Mouse (Mus musculus) stomach, embryonic 14.5 days (tissue): Measurements from ENCODE around the gene Dcaf17. TPM values are rescaled to one million over a fixed set of nuclear protein-coding genes. Genes with fewer than 3 reads are reported as not detected.

ENCODE experiments used
- ATAC-seq: fragments of 200-750 bp; cut with Nextera tagmentation; 2 replicates; pipeline ENCODE4 v1.8.0; 2017; ENCODE audit warnings: low read depth, moderate TSS enrichment; ENCODE audit not compliant: insufficient number of reproducible peaks, insufficient read depth, low FRiP score
- H3K27ac ChIP-seq: fragments of 300-500 bp; sonication (generic); 2 replicates; pipeline ENCODE4 v1.5.1; 2014; ENCODE audit warnings: mild to moderate bottlenecking, low read length, moderate library complexity, mixed read lengths
- H3K27me3 ChIP-seq: fragments of 300-500 bp; sonication (generic); 2 replicates; pipeline ENCODE4 v1.6.1; 2014; ENCODE audit warnings: low read length, control low read depth, mixed read lengths; ENCODE audit not compliant: control insufficient read depth, insufficient read depth
- H3K36me3 ChIP-seq: fragments of 300-500 bp; sonication (generic); 2 replicates; pipeline ENCODE4 v1.6.1; 2014; ENCODE audit warnings: mild to moderate bottlenecking, control low read depth, low read length, moderate library complexity, mixed read lengths; ENCODE audit not compliant: control insufficient read depth, insufficient read depth
- H3K4me1 ChIP-seq: fragments of 300-500 bp; sonication (generic); 2 replicates; pipeline ENCODE4 v1.6.1; 2014; ENCODE audit warnings: low read length, control low read depth, mixed read lengths; ENCODE audit not compliant: control insufficient read depth, insufficient read depth
- H3K4me2 ChIP-seq: fragments of 300-500 bp; sonication (generic); replicated peaks from 2 replicates; pipeline ENCODE4 v1.6.1; 2014; ENCODE audit warnings: low read depth, low read length, control low read depth
- H3K4me3 ChIP-seq: fragments of 300-500 bp; sonication (generic); 2 replicates; pipeline ENCODE4 v1.5.1; 2014; ENCODE audit warnings: low read depth, low read length, control low read depth
- H3K9ac ChIP-seq: fragments of 300-500 bp; sonication (generic); replicated peaks from 2 replicates; pipeline ENCODE4 v1.6.1; 2014; ENCODE audit warnings: low read depth, mild to moderate bottlenecking, control low read depth, low read length, moderate library complexity, mixed read lengths
- H3K9me3 ChIP-seq: fragments of 300-500 bp; sonication (generic); 2 replicates; pipeline ENCODE4 v1.6.1; 2016; ENCODE audit warnings: low read depth, low read length, control low read depth; ENCODE audit not compliant: control insufficient read depth
- WGBS: fragments of 180-500 bp; shearing (Covaris S2); extraction: QIAGEN DNeasy Blood & Tissue Kit; methylation state at CpG from one replicate; pipeline ENCODE4 v1.1.7; 2014; 5-methylcytosine and 5-hydroxymethylcytosine counted together
- polyA plus RNA-seq: library from polyadenylated mRNA; unstranded; fragments of >200 nt; fragmentation: Nextera tagmentation; extraction: Ambion mirVana; gene quantifications from 2 replicates; pipeline ENCODE4 v1.2.1, GENCODE M21; 2014

Gene Dcaf17
- polyA plus RNA-seq, 1 experiment from 2014 or later, result 40.8 TPM

DNA sequence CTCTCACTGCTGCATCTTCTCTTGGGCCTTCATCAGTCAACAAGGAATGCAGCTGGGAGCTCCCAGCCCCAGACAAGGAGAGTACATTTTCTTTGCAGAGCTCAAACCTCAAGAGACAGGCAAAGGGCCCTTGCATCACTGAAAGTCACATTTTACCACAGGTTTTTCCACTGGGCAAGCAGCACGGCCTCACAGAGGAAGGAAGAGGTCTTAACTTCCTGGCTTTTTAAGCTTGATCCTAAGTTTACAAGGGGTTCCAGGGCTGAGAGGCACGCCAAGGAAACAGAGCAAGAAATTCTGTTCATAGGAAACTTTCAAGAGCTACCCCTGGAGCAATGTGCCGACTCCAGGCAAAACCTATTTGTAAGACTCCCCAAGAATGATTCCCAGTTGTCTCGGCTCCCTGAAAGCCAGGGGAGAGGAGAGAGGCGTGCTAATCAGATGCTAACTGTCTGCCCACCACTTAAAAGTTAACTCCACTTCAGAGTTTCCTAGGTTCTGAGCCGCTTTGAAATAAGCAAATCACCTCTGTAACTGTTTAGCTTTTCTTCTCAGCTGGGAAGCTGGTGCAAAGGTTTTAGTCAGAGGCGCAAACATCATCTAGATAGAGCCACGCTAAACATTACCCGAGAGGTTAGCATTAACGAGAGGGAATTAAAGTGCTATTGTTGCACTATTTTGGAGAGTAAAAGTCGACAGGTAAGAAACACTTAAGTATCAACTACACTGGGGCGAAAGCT, 29.4 kb upstream of the Dcaf17 start:
- Histone ChIP-seq H3K36me3 (no peaks in the 10 kb centered on the region), H3K27ac (no peak overlapping the region), H3K27me3 (no peaks in the 10 kb centered on the region), H3K4me2 (no peak overlapping the region), H3K4me1 (no peaks in the 10 kb centered on the region), H3K4me3 (no peak overlapping the region), H3K9ac (no peak overlapping the region), H3K9me3 (no peaks in the 10 kb centered on the region)
- no peak for ATAC-seq
- 41% methylated on average over 12 of the region's 12 CpGs for WGBS

DNA sequence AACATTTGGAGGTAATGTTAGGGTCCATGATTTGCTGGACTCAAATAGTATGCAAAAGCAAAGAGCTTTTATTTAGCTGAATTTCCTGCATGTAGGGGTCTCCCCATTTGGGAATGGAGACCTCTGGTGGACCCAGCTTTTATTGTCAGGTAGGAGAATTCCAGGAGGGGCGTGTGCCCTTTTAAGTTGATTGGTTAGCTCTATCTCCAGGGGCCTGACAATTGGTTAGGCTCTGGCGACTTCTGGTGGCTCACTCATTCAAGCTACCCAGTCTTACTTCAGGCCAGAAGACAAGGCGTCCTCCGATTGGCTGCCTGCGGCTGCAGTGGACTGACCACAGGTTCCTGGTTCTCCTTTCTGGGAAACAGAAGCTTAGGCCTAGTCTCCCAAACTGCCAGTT, 28.3 kb upstream of the Dcaf17 start:
- Histone ChIP-seq H3K4me2 (no peak overlapping the region), H3K4me1 (no peaks in the 10 kb centered on the region), H3K9me3 (no peaks in the 10 kb centered on the region), H3K4me3 (no peak overlapping the region), H3K9ac (no peak overlapping the region), H3K27ac (no peak overlapping the region), H3K27me3 (no peaks in the 10 kb centered on the region), H3K36me3 (no peaks in the 10 kb centered on the region)
- ATAC-seq, result peak; percentile 77
- WGBS, result 42% methylated on average over 5 of the region's 5 CpGs

DNA sequence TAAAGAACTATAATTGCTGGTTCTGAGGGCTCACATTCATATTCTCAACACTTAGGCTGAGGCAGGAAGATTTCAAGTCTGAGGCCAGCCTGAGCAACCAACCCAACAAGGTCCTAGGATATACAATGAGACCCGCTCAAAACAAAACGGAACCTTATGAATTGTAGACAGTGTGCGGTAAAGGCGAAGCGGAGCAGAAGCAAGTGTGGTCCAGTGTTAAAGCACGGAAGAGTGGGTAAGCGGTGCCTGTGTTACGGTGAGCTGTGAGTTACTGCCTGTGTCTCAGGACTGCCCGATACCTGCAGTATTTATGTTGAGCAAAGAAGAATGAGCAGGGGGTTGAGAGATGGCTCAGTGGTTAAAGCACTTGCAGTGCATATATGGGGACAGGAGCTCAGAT, 27.5 kb upstream of the Dcaf17 start:
- H3K27me3 ChIP-seq, result no peaks in the 10 kb centered on the region
- H3K9ac ChIP-seq, result no peak overlapping the region
- H3K4me2 ChIP-seq, result no peak overlapping the region
- no peak overlapping the region for H3K27ac ChIP-seq
- no peaks in the 10 kb centered on the region for H3K36me3 ChIP-seq
- 97% methylated on average over 9 of the region's 9 CpGs for WGBS
- H3K4me1 ChIP-seq, result no peaks in the 10 kb centered on the region; the same call in 1 of the 2 replicates
- H3K4me3 ChIP-seq, result no peak overlapping the region
- H3K9me3 ChIP-seq, result no peaks in the 10 kb centered on the region
- ATAC-seq, result no peak

DNA sequence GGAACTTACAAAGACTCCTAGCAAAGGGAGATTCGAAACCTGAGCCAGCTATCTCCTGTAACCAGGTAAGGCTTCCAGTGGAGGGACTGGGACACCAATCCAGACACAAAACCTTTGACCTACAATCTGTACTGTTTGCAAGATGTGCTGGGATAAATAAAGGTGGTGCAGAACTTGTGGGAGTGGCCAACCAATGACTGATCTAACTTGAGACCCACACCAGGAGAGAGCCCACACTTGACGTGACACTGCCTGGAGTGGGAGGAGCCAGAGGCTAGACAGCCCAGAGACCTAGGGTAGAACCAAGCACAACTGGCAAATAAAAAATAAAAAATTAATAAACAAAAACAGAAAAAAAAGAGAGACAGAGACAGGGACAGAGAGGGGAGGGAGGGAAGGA, 24.5 kb upstream of the Dcaf17 start:
- ATAC-seq, result no peak; the same call in 1 of the 2 replicates
- Histone ChIP-seq H3K9ac (no peak overlapping the region), H3K4me1 (no peaks in the 10 kb centered on the region; the same call in 1 of the 2 replicates), H3K36me3 (no peaks in the 10 kb centered on the region), H3K27ac (no peak overlapping the region), H3K4me2 (no peak overlapping the region), H3K9me3 (no peaks in the 10 kb centered on the region), H3K4me3 (no peak overlapping the region), H3K27me3 (no peaks in the 10 kb centered on the region)
- 77% methylated on average over 2 of the region's 2 CpGs for WGBS

DNA sequence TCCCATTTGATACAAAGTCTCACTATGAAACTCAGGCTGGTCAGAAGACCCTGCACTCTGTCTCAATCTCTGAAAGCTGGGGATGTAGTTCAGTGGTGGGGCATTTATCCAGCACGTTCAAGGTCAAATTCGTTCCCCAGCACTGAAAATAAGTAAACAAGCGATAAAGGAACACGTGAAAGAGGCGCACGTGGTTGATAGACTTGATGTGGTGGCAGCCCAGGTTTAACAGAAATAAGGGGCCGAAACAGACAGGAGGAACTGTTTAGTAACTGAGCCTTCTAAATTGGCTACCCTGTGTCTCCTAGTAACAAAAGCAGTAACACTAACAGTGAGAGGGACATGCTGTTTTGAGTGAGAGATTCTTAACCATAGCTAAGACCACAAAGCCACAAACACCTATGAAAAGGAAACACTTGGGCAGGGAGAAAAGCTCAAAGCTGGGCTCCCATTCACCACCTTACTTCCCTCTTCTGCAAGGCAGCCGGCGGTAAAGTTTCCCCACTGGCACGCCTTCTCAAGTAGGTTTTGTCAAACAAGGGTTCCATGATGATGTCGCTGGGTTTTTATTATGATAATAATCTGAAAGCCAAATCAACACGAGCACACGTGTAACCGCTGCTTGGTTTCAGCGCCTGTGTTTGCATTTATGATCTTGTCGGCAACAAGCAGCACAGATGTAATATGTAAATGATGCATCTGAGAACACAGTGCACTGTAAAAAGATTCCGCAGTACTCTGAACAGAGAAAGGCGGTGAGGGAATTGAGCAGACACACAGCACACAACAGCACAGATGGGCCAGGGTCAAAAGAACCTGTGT, 22.9 kb upstream of the Dcaf17 start:
- H3K9me3 ChIP-seq, result no peaks in the 10 kb centered on the region
- 80% methylated on average over 18 of the region's 18 CpGs for WGBS
- H3K36me3 ChIP-seq, result no peaks in the 10 kb centered on the region
- H3K27me3 ChIP-seq, result no peaks in the 10 kb centered on the region
- H3K4me3 ChIP-seq, result no peak overlapping the region
- H3K27ac ChIP-seq, result no peak overlapping the region
- H3K9ac ChIP-seq, result no peak overlapping the region
- no peak for ATAC-seq
- H3K4me2 ChIP-seq, result no peak overlapping the region
- H3K4me1 ChIP-seq, result no peaks in the 10 kb centered on the region; the same call in 1 of the 2 replicates

DNA sequence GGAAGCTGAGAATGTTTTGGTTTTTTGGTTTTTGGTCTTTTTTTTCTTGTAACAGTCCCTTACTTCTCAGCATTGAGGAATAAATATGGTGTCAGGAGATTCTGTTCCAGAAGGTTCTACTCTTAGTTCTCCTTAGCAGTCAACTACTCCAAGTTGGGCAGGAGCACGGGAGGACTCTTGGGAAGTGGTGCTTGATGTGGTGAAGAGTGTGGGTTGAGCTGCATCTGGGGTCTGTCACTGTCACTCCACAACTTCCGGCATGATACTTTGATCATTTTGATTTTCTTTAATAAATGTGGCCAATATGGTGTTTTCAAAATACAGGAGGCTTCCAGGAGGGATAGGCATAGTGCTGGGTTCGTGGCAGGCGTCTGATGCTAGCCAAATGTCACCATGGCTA, 22.1 kb upstream of the Dcaf17 start:
- 86% methylated on average over 4 of the region's 4 CpGs for WGBS
- no peaks in the 10 kb centered on the region; the same call in 1 of the 2 replicates for H3K4me1 ChIP-seq
- no peak overlapping the region for H3K27ac ChIP-seq
- no peaks in the 10 kb centered on the region for H3K27me3 ChIP-seq
- no peak for ATAC-seq
- no peak overlapping the region for H3K9ac ChIP-seq
- no peaks in the 10 kb centered on the region for H3K9me3 ChIP-seq
- H3K4me3 ChIP-seq, result no peak overlapping the region
- H3K4me2 ChIP-seq, result no peak overlapping the region
- H3K36me3 ChIP-seq, result no peaks in the 10 kb centered on the region

DNA sequence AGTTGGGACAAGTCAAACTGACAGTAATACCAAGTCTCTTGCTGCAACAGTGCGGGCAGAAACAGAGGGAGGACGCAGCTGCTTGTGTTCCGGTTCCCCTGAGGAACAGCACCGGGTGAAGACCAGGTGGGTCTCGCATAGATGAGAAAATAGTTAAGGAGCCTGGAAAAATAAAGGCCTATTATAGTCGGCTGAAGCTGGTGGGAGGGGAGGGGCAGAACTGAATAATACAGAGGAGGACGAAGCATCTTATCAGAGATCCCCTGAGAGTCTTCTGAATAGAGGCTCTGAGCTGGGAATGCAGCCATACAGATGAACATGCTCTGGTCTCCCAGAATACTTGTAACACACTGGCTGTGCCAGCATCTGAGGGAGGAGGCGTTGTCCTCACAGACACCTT, 21.1 kb upstream of the Dcaf17 start:
- Histone ChIP-seq H3K4me1 (no peaks in the 10 kb centered on the region; the same call in 1 of the 2 replicates), H3K4me3 (no peak overlapping the region), H3K36me3 (no peaks in the 10 kb centered on the region), H3K27ac (no peak overlapping the region), H3K27me3 (no peaks in the 10 kb centered on the region), H3K4me2 (no peak overlapping the region), H3K9ac (no peak overlapping the region), H3K9me3 (no peaks in the 10 kb centered on the region)
- ATAC-seq, result no peak
- 73% methylated on average over 8 of the region's 8 CpGs for WGBS

DNA sequence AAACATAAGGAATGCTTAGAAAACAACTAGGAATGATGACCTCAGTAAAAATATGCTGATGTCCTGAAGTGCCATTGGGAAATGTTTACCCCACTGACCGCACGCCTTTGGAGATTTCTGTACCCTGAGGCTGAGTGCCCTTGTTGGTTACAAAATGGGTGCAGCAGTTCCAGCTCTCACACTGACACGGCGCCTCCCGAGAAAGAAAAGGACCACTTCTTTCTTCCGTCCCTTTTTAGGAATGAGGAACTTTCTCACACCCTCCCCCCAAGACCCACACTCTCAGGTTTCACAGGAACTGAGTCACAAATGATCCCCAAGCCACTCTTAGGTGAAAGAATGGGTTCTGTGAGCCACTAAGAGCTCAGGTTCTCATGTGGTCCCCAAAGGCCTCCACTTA, 17.7 kb upstream of the Dcaf17 start:
- Histone ChIP-seq H3K4me2 (no peak overlapping the region), H3K9me3 (no peaks in the 10 kb centered on the region), H3K9ac (no peak overlapping the region), H3K27me3 (no peaks in the 10 kb centered on the region), H3K4me1 (peaks cover 3% of the 10 kb centered on the region; the same call in 1 of the 2 replicates), H3K4me3 (no peak overlapping the region), H3K27ac (no peak overlapping the region), H3K36me3 (no peaks in the 10 kb centered on the region)
- 85% methylated on average over 6 of the region's 6 CpGs for WGBS
- ATAC-seq, result no peak
